Mouse (Mus musculus): ENCODE data around the gene C7.

The C7 gene

DNA sequence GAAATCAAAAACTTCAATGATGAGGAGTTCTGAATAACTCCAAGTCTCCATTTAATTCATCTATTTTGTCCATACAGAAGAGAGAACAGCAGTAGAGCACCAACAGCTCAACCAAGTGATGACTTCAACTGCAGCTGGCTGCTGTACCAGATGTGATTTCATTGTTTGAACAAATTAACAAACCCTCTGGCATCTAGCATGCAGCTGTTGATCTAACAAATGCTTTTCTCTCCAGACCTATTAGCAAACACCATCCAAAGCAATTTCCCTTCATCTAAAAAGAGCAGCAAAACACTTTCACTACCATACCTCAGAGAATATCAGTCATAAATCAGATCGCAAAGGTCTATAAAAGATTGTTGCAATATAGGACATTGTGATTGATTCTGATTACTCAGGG lies 90.2 kb downstream of the C7 start:
- DNase-seq: no peak

All from right cerebral cortex, adult 18-20 months (tissue).